Mouse (Mus musculus) CH12.LX (cell line): ENCODE data around the gene Gm20388. TPM values are rescaled to one million over a fixed set of nuclear protein-coding genes. Genes with fewer than 3 reads are reported as not detected.

ENCODE experiments used
- DNase-seq: peaks from one replicate; pipeline ENCODE4 v3.0.0-alpha.2; 2013; ENCODE audit errors: extremely low read depth
- H3K27ac ChIP-seq: 2 replicates; pipeline ENCODE4 v1.5.1; 2012; ENCODE audit warnings: low read depth, mild to moderate bottlenecking, control low read depth, moderate library complexity; ENCODE audit not compliant: insufficient read depth
- H3K27me3 ChIP-seq: replicated peaks from 2 replicates; pipeline ENCODE3; 2012; ENCODE audit warnings: inconsistent platforms
- H3K36me3 ChIP-seq, 2 experiments: replicated peaks in 1 of 2; 2 replicates each; pipeline versions ENCODE3 to v1.6.1; 2012; ENCODE audit warnings: inconsistent platforms in 1 of 2, low read length in 1 of 2, mild to moderate bottlenecking in 1 of 2, mixed read lengths in 1 of 2, moderate library complexity in 1 of 2; ENCODE audit not compliant: control insufficient read depth in 1 of 2, insufficient read depth in 1 of 2
- H3K4me1 ChIP-seq, 2 experiments: 2 replicates each; pipeline ENCODE4 v1.6.1; 2012; ENCODE audit warnings: inconsistent platforms in 1 of 2, moderate library complexity in 1 of 2; ENCODE audit not compliant: insufficient read depth in 2 of 2, control insufficient read depth in 1 of 2
- H3K4me2 ChIP-seq: 2 replicates; pipeline ENCODE4 v1.6.1; 2012; ENCODE audit warnings: low read depth, mild to moderate bottlenecking, control low read depth; ENCODE audit not compliant: poor library complexity, insufficient read depth, severe bottlenecking
- H3K4me3 ChIP-seq, 3 experiments: fragments of 150-350 bp in 1 of 3; sonication (generic) in 1 of 3; replicated peaks in 1 of 3; 2 replicates each; pipeline versions ENCODE3 to v1.5.1; 2011 to 2012; ENCODE audit warnings: low read depth in 2 of 3, low read length in 2 of 3, mild to moderate bottlenecking in 2 of 3, moderate library complexity in 2 of 3, control low read depth in 1 of 3, improper control_type of control experiment in 1 of 3, inconsistent platforms in 1 of 3, mixed read lengths in 1 of 3; ENCODE audit not compliant: poor library complexity in 1 of 3
- H3K79me2 ChIP-seq: replicated peaks from 2 replicates; pipeline ENCODE4 v1.6.1; 2012; ENCODE audit warnings: mild to moderate bottlenecking, moderate library complexity; ENCODE audit not compliant: control insufficient read depth, poor library complexity, insufficient read depth, severe bottlenecking; ENCODE audit errors: extremely low read depth
- H3K9ac ChIP-seq: 2 replicates; pipeline ENCODE4 v1.6.1; 2012; ENCODE audit warnings: low read depth, mild to moderate bottlenecking, control low read depth, moderate library complexity; ENCODE audit not compliant: insufficient read depth
- H3K9me3 ChIP-seq: replicated peaks from 2 replicates; pipeline ENCODE3; 2012; ENCODE audit warnings: low read length, inconsistent platforms, mixed read lengths
- CHD2 ChIP-seq: IDR thresholded peaks from 2 replicates; pipeline ENCODE4 v1.6.1; 2011; ENCODE audit warnings: low read length, improper control_type of control experiment
- CTCF ChIP-seq, 2 experiments: IDR thresholded peaks in 1 of 2; conservative IDR thresholded peaks in 1 of 2; 2 replicates each; pipeline ENCODE4 v1.5.1; 2011 to 2012; ENCODE audit warnings: low read depth in 2 of 2, low read length in 2 of 2, improper control_type of control experiment in 1 of 2, inconsistent platforms in 1 of 2, mild to moderate bottlenecking in 1 of 2, moderate library complexity in 1 of 2
- ELF1 ChIP-seq: IDR thresholded peaks from 2 replicates; pipeline ENCODE4 v1.6.1; 2014; ENCODE audit warnings: low read depth, mild to moderate bottlenecking, inconsistent platforms, low read length, improper control_type of control experiment
- JUND ChIP-seq: conservative IDR thresholded peaks from 2 replicates; pipeline ENCODE4 v1.6.1; 2011; ENCODE audit warnings: low read depth, low read length, improper control_type of control experiment
- MAFK ChIP-seq: IDR thresholded peaks from 2 replicates; pipeline ENCODE4 v1.6.1; 2011; ENCODE audit warnings: low read length, improper control_type of control experiment; ENCODE audit not compliant: insufficient replicate concordance
- MXI1 ChIP-seq: IDR thresholded peaks from 2 replicates; pipeline ENCODE4 v1.6.1; 2011; ENCODE audit warnings: mild to moderate bottlenecking, low read depth, low read length, improper control_type of control experiment
- NRF1 ChIP-seq: IDR thresholded peaks from 2 replicates; pipeline ENCODE4 v1.6.1; 2014; ENCODE audit warnings: low read depth, mild to moderate bottlenecking, inconsistent platforms, low read length, improper control_type of control experiment, moderate library complexity
- PAX5 ChIP-seq: IDR thresholded peaks from 2 replicates; pipeline ENCODE4 v1.6.1; 2012; ENCODE audit warnings: low read length, inconsistent platforms, mixed read lengths
- RCOR1 ChIP-seq: conservative IDR thresholded peaks from 2 replicates; pipeline ENCODE4 v1.6.1; 2012; ENCODE audit warnings: low read depth, mild to moderate bottlenecking, inconsistent platforms, low read length, improper control_type of control experiment
- UBTF ChIP-seq: IDR thresholded peaks from 2 replicates; pipeline ENCODE4 v1.6.1; 2012; ENCODE audit warnings: low read depth, mild to moderate bottlenecking, inconsistent platforms, low read length, improper control_type of control experiment, moderate library complexity
- USF1 ChIP-seq: IDR thresholded peaks from 2 replicates; pipeline ENCODE4 v1.6.1; 2014; ENCODE audit warnings: low read depth, mild to moderate bottlenecking, inconsistent platforms, low read length, improper control_type of control experiment
- USF2 ChIP-seq: conservative IDR thresholded peaks from 2 replicates; pipeline ENCODE4 v1.6.1; 2011; ENCODE audit warnings: low read depth, low read length, improper control_type of control experiment
- ZMIZ1 ChIP-seq: IDR thresholded peaks from 2 replicates; pipeline ENCODE4 v1.6.1; 2012; ENCODE audit warnings: low read depth, mild to moderate bottlenecking, inconsistent platforms, low read length, improper control_type of control experiment
- ZNF384 ChIP-seq: IDR thresholded peaks from 2 replicates; pipeline ENCODE4 v1.6.1; 2012; ENCODE audit warnings: low read depth, low read length, improper control_type of control experiment, inconsistent platforms
- dilution Hi-C: fragments of 300-500 bp; cut with MboI; formaldehyde crosslinking; loops from 2 replicates; pipeline ENCODE4 v1.14.3; 2020; ENCODE audit warnings: low sequenced_read_pairs; ENCODE audit not compliant: extremely low pct_unique_long_range_greater_than_20kb, extremely low pct_ligation_motif_present
- in situ Hi-C: fragments of 300-500 bp; cut with MboI; formaldehyde crosslinking; loops from 3 replicates; pipeline ENCODE4 v1.14.3; 2019; ENCODE audit warnings: low sequenced_read_pairs, low pct_ligation_motif_present, low pct_unique_long_range_greater_than_20kb, mixed read lengths
- polyA plus RNA-seq: library from polyadenylated mRNA; unstranded; fragments of >175 nt; gene quantifications from 2 replicates; pipeline ENCODE4 v1.2.1, GENCODE M21; 2012; ENCODE audit warnings: low read depth; ENCODE audit not compliant: insufficient read length
- total RNA-seq, 2 experiments: library from RNA; depleted of rRNA; stranded (reverse); fragments of 300-350 nt in 1 of 2; fragments of >200 nt in 1 of 2; gene quantifications; 2 replicates each; pipeline ENCODE4 v1.2.3; 2012 to 2014

Gene Gm20388
- total and polyA plus RNA-seq, 3 experiments, result 14.8 to 26.3 (median 22.2) TPM

DNA sequence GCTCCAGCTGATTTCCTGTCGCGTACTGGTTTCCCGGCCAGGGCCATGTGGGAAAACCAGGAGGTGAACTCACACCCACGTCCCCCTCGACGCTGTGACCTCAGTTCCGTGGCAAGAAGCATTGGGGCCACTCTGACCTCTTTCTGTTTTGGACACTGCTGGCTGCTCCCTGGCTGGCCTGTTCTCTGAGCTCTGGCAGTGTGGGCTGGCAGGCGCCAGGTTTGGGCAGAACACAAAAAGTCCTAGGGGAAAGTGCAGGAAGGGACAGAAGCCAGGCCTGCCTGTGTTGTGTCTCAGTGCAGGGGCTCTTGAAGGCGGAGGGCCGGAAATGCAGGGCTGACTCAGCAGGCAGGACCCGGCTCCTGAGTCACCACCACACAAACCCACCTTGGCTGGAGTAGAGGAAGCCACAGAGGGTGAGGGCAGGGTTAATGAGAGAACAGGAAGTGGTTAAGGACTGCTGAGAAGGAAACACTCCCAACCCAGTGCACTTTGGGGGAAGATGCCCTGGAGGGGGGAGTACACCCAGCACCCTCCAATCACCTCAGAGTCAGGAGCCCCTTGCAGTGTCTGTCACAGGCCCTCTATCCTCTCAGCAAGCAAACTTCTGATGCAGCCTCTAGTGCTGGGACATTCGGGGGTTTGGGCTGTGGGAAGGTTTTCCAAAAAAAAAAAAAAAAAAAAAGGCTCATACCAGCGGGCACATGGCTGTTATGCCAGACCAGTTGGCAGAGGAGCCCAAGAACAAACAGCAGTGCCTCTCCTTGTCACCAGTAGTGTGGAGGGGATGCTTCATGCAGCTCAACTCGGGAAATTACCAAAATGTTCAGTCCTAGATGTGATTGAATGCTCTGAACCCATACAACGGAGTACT lies 1277.1 kb downstream of the Gm20388 start:
- in situ Hi-C loops (no loop called here), dilution Hi-C loops (no loop called here)
- TF ChIP-seq MAFK, result peak; percentile 32; the same call in 1 of the 2 replicates
- TF ChIP-seq ZMIZ1, result no peak
- Histone ChIP-seq H3K4me3 (no peak overlapping the region), H3K4me2 (no peak overlapping the region), H3K27ac (no peak overlapping the region), H3K4me1 (peaks cover 3% of the 10 kb centered on the region in 2 experiments; a peak in 3 of 4 replicates), H3K36me3 (no peaks in the 10 kb centered on the region), H3K9ac (no peak overlapping the region), H3K79me2 (no peaks in the 10 kb centered on the region), H3K27me3 (peaks cover 78% of the 10 kb centered on the region), H3K9me3 (peaks cover 10% of the 10 kb centered on the region)
- DNase-seq, result peak; percentile 34

- Histone ChIP-seq H3K4me2 (no peak overlapping the region), H3K36me3 (no peaks in the 10 kb centered on the region), H3K27me3 (peaks cover 78% of the 10 kb centered on the region), H3K4me1 (peaks cover 3% of the 10 kb centered on the region in 2 experiments; a peak in 3 of 4 replicates), H3K9ac (no peak overlapping the region), H3K79me2 (no peaks in the 10 kb centered on the region), H3K4me3 (no peak overlapping the region), H3K27ac (no peak overlapping the region), H3K9me3 (peaks cover 10% of the 10 kb centered on the region)
- in situ Hi-C loops, result no loop called here
- dilution Hi-C loops, result no loop called here
- DNase-seq, result no peak
- TF ChIP-seq ZNF384, result no peak
- no peak for TF ChIP-seq NRF1
- TF ChIP-seq USF1, result no peak
- TF ChIP-seq MXI1, result no peak
- no peak for TF ChIP-seq UBTF
- TF ChIP-seq CTCF (conservative IDR thresholded peaks at IDR 0.05 in 1 of 2, IDR thresholded peaks at IDR 0.05 in 1 of 2; ENCODE audit: low read depth in 2 of 2, low read length in 2 of 2), result no peak
- TF ChIP-seq ELF1, result no peak
- TF ChIP-seq MAFK, result no peak
- TF ChIP-seq USF2, result no peak
- no peak for TF ChIP-seq PAX5
- TF ChIP-seq RCOR1, result no peak
- TF ChIP-seq CHD2, result no peak
- no peak for TF ChIP-seq JUND
- TF ChIP-seq, all 38 proteins: peak for 0
Observed at GRCm38 (mm10) chr8:121188994-121189393, 1278.4 kb downstream of the Gm20388 start.
